Mouse (Mus musculus): ENCODE data around the gene Rangap1.
"Not testable (repeated sequence)": the region's sequence is repeated elsewhere in the genome, so short reads cannot be mapped to it uniquely, and the experiment has no call there.

The Rangap1 gene

DNA sequence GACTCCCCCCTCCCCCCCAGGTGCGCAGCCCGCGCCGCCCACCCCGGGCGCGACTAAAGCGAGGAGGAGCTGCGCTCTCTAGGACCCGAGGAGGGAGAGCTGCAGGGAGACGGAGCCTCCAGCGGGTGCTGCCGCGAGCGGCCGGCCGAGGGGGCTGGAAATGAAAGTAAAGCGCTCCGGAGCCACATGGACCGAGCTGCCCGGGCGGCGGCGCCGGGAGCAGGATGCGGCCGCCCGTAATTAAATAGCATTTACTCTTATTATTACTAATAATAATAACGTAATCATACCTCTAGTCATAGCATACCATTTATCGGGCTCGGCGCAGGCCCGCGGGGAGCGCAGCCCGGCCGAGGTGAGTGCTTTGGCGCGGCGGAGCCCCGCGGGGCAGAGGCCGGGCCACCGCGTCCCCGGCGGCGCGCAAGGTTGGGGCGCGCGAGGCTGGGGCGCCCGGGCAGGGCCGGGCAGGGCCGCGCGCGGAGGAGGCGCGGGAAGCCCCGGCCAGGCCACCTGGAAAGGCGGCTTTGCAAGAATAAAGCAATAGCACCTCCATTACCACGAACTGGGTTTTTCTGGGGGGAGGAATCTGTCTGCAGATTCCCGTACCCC is at the start of gene Rangap1, which contains the start of gene Zc3h7b:
Rangap1 (minus strand) TSS at position 539 of the 609 bp plus-strand sequence.
Zc3h7b (plus strand) TSS at position 66 of the 609 bp plus-strand sequence.
- DNase-seq: peak; percentile 82

DNA sequence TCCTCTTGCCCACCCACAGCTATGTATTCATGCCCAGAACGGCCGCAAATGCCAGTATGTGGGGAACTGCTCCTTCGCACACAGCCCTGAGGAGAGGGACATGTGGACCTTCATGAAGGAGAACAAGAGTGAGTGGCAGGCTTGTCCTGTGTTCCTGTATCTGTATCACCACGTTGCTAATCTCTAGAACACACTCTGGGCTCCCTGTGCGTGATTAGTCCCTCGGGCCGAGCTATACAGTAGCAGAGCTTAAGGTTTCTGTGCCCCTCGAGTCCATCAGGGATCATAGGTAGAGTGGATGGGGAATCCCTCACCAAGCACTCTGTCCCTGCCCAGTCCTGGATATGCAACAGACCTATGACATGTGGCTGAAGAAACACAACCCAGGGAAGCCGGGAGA is 47.1 kb upstream of the Rangap1 start:
- DNase-seq: no peak

DNA sequence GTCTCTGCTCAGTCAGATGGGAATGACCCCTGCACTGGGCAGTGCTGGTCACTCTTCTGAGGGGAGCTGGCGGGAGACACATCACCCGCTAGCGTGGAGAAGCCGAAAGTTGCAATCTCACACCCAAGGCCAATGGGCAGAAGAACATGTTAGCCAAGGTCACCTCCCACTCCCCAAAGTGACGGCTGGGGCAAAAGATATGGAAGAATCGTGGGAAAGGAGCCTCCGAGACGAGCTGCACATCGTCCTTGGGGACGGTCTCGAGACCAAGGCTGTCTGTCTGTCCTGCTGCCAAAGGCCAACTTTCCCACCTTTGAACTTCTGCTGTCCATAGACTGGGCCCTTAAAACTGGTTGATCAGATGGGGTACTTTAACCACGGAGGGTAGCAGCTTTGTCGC is 42.2 kb upstream of the Rangap1 start:
- DNase-seq: no peak

DNA sequence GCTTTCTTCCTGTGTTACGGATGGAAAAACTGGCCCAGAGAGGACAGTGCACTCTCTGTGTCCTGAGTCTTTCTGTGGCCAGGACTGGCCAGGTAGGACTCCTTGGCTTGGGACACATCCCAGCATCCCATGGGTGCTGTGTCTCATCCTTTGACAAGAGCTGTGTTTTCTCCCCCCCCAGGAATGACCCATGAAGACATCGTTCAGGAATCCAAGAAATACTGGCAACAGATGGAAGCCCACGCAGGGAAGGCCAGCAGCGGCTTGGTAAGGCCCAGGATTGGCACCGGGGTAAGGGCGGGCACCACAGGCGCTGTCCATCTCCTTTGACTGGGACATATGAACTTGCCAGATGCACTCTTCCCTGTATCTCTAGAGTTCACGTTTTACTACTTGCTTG is 40.4 kb upstream of the Rangap1 start:
- no peak for DNase-seq

DNA sequence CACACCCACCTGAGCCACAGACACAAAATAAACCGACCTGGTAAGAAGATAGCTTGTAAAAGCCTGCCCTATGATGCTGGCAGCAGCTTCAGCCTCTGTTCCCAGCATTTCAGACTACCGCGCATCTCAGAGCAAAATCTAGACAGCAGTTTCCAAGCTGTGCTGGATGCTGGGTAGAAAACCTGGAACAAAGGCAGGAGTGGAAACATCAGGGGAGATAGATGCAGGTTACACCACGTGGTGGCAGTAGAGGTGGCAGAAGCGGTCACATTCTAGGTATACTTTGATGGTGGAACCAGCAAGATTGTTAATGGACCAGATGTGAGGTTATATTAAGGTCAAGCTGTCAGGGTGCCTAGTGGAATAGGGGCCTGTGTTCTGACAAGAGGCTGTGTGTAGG is 39.4 kb upstream of the Rangap1 start:
- DNase-seq: peak; percentile 35

DNA sequence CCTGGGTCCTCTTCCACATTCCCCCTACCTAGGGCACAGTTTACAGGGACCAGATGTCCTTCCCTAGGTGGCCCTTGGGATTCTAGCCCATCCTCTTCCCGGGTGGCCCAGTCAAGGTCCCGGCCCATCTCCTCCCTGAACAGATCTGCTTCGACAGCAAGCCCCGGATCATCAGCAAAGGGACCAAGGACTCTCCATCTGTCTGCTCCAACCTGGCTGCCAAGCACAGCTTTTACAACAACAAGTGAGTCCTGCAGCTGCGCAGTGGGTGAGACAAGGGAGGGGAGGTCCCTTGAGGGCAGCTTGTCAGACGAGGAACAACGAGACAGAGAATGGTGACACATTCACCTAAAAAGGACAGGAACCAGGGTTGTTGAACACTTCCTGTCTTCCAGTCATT is 36.5 kb upstream of the Rangap1 start:
- no peak for DNase-seq

DNA sequence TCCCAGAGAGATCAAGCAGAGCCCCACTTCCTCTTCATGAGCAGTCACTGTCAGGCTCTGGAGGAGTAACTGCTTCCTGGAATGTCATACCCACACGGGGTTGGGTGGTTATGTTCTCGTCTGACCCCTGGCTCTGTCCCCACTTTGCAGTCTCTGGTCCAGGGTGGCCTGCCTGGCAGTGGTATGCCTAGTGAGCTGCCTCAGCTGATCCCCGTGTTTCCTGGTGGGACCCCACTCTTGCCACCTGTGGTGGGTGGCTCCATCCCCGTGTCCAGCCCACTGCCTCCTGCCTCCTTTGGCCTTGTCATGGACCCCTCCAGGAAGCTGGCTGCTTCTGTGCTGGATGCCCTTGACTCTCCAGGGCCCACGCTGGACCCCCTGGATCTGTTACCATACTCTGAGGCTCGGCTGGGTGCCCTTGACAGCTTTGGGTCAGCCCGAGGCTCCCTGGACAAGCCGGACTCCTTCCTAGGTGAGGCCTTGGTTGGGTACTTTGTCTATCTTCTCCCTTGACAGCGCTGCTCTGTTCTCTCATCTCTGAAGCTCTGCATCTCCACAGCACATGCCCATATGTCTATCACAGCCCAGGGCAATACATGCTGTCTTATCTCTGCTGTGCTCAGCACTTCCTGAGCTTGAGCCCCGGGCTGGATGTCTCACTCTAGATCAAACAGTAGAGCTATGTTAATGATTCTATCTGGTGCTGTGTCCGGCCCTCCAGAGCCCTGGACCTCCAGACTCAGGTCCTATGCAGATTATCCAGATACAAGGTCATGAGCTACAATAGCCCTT is 31.5 kb upstream of the Rangap1 start:
- DNase-seq: no peak

DNA sequence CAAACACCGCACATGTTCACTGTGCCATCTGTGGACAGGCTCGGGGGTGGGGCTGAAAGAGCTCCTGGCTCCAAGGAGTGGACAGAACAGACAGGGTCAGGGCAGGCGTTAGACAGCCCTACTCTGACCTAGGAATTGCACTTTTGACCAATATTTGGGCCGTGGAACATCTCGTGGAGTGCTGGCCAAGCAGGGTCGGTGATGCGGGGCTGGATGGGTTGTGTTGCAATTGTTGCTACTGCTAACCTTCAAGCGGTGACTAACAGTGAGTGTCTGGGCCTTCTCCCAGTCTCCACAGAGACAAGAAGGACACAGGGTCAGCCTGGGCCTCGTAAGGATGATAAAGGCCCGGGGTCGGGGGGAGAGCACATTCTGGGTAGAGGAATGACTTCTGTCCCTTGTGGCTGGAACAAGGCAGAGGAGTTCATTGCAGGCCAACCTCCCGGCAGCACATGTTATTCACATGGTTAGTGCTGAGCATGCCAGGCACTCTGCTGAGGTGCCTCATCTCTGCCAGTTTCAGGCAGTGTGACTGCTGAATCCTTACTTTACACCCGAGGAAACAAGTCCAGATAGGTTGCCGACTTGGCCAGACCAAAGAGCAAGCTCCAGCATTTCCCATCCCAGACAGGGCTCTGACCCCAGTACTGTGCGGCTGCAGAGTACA is 29.3 kb upstream of the Rangap1 start:
- DNase-seq: no peak

DNA sequence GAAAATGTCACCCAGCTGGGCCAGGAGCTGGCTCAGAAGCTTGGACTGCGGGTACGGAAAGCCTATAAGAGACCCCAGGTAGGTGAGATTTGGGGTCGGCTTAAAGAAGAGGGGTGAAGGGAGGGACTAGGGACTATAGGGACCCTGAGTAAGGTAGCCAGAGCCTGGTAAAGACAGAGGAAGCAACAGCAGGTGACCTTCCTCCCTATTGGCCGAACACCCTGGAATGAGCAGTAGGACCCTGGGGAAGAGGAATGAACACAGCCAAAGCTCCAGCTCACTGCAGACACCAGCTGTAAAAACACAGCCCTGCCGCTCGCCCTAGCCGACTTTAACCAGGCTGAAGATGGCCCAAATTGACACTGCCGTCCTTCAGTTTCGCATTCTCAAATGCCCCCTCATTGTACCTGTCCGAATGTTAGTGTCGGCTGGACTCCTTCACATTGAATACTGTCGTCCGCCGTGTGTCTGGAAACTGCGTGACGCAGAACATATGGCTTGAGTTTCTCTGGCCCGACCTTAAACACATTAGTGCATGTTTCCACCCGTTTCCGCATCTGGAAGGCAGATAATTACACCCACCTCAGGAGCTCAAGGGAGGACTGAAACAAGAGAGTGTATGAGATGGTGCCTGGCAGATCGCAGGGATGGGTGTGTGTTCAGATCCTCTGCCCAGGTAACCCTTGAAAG is 27.2 kb upstream of the Rangap1 start:
- no peak for DNase-seq

DNA sequence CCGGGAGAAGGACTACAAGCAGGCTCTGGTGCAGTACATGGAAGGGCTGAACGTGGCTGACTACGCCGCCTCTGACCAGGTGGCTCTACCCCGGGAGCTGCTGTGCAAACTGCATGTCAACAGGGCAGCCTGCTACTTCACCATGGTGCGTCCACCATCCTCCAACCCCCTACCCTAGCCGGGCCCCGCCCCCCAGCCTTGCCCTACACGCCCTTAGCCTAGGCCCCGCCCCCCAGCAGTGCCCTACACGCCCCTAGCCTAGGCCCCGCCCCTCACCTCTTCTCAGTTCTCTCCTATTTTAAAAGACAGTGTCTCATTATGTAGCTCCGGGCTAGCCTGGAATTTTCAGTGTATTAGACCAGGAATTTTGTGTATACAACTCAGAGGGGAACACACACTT is 23.7 kb upstream of the Rangap1 start:
- DNase-seq: no peak

DNA sequence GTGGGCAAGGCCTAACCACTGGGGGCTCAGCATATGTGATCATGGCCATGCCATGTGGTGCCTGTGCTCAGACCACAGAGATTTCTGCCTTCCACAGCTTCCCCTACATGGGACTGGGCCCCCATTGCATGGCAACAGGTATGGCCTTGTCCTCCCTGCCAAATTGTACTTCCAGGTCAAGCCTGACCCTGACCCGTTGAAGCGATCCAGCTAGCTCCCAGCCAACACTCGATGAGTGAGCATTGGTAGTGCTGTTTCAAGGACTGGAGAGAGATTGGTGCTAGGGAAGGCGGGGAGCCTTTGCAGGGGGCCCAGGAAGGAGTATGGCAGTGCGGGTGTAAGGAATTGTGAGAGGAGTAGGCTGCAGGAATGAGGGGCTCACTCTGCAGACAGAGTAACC is 21.1 kb upstream of the Rangap1 start:
- no peak for DNase-seq

DNA sequence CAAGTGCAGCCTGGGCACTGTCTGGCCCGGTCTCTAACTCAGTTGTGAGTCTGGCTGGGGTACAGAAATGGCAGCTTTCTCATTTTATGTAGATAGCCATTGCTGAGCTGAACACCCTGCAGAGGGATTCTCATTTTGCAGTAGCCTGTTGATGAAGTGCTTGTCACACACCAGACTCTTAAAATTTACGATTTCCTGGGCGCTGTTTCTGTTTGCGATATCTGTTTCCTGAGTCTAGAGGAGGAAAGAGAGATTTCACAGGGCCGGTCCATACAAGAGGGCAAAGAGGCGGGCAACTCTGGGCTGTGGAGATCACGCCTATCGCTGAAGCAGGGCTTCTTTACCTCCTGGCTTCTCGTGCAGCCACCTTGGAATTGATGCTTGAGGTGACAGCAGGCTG is 20.3 kb upstream of the Rangap1 start:
- no peak for DNase-seq

DNA sequence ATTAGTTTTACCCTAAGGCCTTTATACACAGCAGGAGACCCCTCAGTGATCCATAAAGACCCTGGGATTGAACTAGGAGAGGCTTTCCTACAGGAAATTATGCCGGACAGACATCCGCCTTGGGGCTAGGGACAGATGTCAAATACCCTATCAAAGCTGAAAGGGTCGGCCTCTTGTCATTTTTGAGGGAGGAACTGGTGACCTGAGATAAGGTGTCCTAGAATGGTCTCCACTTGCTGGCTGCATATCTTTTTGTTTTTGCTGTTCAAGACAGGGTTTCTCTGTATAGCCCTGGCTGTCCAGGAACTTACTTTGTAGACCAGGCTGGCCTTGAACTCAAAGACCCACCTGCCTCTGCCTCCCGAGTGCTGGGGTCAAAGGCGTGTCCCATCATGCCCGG is 19.2 kb upstream of the Rangap1 start:
- DNase-seq: no peak

DNA sequence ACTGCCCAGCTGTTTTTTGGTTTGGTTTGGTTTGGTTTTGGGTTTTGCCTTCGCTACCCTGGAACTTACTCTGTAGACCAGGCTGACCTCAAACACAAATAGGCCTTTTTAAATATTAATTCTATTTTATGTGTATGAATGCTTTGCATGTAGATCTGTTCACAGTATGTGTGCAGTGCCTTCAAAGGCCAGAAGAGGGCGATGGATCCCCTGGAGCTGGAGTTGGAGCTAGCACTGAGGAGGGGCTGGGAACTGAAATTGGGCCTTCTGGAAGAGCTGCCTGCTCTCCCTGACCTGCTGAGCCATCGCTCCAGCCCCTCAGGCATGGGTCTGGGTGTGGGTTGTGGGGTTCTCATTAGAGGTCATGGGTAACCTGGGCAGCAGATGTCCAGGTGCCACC is 16.6 kb upstream of the Rangap1 start:
- DNase-seq: no peak

DNA sequence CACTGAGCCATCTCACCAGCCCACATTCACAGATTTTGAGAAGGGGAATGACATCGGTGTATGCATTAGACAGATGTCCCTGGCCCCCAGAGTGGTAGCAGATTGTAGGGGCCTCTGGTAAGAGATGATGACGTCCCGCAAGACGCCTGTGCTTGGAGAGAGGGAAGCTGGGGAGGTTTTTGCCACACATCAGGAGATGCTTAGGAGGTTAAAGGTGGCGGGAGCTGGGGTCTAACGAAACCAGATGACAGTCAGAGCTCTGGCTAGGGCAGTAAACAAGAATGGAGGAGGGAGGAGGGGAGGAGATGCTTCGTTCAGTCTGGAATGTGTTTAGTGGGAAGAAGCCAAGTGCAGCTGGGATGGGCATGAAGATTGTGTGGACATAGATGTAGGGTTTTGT is 16.1 kb upstream of the Rangap1 start:
- DNase-seq: no peak

DNA sequence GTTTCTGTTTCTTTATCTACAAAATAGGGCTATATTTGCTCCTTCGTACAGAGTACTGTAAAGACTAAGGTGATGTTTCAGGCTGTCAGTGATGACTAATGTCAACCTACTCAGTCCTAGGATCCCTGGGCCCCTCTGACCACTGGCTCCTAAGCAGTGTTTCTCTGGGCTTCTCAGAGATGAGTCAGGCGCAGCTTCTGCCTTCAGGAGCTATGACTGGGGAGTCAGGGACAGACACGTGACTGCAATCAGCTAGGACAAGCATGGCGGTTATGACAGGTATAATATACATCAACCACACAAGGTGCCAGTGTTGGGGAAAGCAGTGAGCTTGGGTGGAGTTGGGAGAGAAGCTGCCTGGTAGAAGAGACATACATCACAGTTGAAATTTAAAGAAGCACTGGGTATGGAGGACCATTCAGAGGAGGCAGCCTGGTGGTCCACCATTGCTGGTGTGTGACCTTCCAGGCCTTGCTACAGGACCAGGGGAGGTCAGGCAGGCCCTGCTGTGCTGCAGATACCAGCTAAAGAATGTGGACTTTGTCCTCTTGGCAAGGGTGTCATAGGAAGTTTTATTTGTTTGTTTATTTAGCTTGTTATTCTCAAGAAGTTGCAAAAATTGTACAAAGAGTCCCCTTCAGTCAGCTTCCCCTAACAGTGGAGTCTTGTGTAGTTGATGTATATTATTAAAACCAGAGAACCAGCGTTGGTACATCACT is 15.2 kb upstream of the Rangap1 start:
- no peak for DNase-seq

DNA sequence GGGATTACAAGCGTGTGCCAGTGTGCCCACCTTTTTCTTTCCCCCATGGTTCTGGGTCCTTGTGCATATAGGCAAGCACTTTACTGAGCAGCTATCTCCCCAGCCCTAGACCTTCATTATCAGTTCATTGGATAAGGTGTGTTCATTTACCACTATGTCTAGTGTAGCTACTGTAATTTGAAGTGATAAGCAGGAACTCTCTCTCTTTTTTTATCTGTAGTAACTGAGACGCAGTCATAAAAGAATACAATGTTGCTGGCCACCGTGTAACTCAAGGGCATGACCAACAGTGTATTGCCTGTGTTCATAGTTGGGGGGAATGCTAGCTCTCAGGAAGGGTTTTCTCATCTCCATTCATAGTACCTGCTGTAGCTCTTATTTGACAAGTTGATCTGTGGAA is 14.2 kb upstream of the Rangap1 start:
- no peak for DNase-seq

DNA sequence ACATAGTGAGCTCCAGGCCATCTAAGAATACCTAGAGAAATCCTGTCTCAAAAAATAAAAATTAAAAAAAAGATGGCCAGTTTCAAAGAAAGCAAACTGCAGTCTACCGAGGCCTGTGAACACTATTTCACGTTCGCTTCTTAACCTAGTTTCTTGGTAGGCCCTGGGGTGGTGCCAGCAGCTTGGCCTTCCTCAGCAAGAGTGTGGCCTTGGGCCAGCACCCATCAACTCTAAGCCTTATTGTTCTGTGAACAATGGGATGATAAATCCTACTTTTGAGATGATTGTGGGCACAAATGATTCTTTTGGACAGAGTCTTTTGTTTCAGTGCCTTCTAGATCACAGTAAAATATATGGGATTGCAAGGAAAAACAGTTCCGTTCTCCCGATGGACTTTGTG is 13.4 kb upstream of the Rangap1 start:
- peak; percentile 43 for DNase-seq

DNA sequence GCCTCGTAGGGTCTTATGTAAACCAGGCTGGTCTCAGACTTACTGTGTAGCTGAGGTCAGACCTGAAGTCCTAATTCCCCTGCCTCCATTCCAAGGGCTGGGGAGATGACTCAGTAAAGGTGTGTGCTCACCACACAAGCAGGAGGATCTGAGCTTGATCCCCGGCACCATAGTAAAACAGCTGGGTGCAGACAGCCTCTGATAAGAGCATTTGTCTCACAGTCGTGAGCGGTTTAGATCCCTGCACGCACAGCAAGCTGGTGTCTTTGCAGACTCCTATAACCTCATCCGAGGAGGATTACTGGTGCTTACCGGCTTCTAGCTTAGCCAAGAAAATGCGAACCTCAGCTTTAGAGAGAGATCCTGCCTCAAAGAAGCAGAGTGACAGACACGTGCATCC is 8.3 kb upstream of the Rangap1 start:
- DNase-seq: no peak

DNA sequence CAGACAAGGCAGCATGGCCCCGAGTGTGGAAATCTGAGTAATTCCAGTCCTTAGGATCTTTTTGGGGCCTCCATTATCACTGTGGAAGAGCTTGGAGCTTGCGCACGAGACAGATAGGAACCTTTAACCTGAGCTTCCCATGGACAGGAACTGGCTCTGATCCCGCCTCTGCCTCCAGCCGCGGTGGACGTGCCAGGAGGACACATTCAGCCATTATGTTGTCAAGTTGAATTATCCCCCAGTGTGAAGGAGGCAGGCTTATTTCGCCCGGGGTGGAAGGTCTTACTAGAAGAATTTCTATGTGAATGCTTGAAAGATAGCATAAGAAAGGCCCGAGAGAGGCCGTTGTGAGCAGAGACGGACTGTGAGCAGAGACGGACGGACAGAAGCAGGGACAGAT is 4.4 kb upstream of the Rangap1 start:
- no peak for DNase-seq

DNA sequence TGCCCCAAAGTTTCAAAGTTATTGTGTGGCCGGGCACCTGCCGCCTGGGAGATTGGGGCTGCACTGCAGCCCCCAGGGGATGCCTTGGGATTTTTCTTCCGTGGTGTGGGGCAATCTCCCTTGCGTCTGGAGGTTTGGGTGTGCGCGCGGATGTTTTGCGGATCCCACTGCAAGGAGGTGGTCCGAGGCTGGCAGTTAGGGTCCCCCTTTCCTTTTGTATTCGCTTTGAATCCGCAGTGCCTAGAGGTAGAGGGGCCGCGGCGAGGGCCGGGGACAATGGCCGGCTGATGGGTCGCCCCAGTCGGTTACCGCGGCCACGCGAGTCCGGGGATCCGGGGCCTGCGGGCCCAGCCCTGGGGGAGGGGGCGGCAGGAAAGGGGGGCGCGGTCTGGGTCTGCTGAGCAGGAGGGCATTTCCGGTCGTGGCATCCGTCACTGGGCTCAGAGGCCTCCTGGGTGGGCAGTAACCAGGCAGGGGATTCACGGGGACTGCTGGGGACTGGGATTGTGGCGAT is 328 bp upstream of the Rangap1 start:
- DNase-seq: peak; percentile 72

DNA sequence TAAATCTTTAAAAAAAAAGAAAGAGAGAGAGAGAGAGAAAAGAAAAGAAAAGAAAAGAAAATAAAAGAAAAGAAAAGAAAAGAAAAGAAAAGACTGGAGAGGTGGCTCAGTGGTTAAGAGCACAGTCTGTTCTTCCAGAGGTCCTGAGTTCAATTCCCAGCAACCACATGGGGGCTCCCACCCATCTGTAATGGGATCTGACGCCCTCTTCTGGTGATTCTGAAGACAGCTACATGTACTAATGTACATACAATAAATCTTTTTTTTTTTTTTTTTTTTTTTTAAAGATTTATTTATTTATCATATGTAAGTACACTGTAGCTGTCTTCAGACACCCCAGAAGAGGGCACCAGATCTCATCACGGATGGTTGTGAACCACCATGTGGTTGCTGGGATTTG is 3.0 kb downstream of the Rangap1 start:
- DNase-seq: not testable (repeated sequence)

DNA sequence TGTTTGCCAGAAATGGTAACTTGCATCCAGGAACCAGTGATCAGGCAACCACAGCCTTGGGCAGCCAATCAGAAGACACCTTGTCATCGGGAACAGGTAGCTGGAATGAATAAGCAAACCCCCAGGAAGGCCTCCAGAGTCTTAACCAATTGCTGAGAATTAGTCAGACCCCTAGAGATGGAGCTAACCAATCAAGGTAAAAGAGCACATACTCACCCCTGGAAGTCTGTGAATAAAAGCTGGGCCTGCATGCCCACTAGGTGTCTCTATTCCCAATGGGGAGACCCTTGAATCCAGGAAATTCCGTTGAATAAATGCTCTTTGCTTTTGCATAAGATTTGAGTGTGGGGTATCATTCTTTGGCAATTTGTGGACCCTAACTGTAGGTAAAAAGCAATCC is 5.4 kb downstream of the Rangap1 start:
- no peak for DNase-seq

Data from lung, postnatal 14 days (tissue).